Mouse (Mus musculus) ES-E14 (cell line): ENCODE measurements at regions not wholly inside any gene's neighbourhood (a gene's known extent, or its start where the extent isn't known, plus 50 kb on each side); places are given as distances from the start of the nearest gene placed in this dataset.

Experiments used
- HCFC1 ChIP-seq: IDR thresholded peaks from 2 replicates; pipeline ENCODE4 v1.6.1; 2012; ENCODE audit warnings: low read length, inconsistent platforms, borderline replicate concordance; ENCODE audit not compliant: insufficient read depth
- ZC3H11A ChIP-seq: IDR thresholded peaks from 2 replicates; pipeline ENCODE4 v1.6.1; 2012; ENCODE audit warnings: low read depth, mild to moderate bottlenecking, inconsistent platforms, low read length, borderline replicate concordance
- ZNF384 ChIP-seq: IDR thresholded peaks from 2 replicates; pipeline ENCODE4 v1.6.1; 2012; ENCODE audit warnings: low read depth, low read length, inconsistent platforms

- TF ChIP-seq ZC3H11A (no peak), HCFC1 (no peak), ZNF384 (no peak)
These were observed 166.2 kb upstream of the Pbx1 start for GRCm38 (mm10) chr1:168598191-168598667.
